Mouse (Mus musculus): ENCODE data around the gene Ptcd2.
A peak's percentile ranks its signal among the peaks of the same experiment; 100 is the strongest.

The Ptcd2 gene

DNA sequence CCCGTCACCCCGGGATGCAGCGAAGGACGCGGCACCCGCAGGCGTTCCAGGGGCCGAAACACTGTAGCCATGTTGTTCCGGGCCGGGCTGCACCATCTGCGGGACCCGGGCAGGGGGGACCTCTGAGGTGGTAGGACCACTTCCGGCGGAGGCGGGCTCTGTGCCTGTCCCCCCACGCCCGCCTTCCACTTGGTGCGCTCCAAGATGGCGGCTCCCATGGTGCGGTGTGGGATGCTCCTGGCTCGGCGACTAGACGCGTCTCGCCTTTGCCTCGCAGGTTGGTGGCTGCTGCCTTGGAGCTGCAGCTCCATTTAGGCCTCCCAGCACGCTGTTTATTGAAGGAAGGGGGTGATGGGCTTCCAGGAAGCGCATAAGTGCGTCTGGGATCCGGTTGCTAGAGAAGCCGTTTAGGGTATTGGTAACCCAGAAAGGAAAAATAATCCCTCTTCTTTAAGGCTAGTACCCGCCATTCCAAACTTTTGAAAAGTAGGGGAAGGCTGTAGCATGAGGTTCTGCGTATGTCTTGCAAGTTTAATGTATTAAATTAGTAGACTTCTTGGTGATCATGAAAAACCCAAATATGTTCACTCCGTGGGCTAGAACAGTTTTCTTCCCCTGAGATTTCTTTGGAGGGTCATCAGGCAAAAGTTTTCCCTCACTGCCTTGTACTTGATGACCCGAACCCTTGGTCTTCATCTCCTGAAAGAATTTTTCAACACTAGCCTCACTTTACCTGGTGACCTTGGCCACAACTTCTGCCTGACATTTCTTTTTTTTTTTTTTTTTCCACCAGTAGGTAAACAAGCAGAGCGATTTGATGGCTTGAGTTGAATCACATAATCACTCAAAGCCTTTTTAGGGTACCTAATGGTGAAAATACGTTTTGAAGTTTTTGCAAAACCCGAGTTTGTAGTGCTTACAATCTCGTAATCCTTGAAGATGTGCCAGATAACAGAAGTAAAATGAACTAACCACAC is at the start of gene Ptcd2, which contains the start of gene Mrps27:
Ptcd2 (minus strand) TSS at position 107 of the 977 bp plus-strand sequence.
Mrps27 (plus strand) TSS at position 188 of the 977 bp plus-strand sequence.
- DNase-seq: peak; percentile 98

DNA sequence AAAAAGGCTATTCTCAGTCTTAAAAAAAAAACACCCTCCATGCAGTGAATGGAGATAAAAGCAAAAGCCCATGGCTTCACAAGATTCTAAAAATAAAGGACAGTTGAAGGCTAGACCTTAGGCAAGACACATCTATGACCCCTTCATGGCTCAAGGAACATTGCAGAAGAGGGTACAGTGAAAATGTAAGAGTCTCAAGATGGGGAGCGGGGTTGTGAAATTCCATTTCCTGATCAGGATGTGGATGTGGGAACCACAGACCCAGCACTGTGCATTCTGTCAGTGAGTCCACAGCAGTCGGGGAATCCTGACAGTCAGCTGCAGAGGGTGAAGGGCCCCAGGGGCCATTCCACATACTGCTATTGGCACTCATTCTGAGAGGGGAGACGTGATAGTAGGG is 48.6 kb upstream of the Ptcd2 start:
- DNase-seq: no peak

DNA sequence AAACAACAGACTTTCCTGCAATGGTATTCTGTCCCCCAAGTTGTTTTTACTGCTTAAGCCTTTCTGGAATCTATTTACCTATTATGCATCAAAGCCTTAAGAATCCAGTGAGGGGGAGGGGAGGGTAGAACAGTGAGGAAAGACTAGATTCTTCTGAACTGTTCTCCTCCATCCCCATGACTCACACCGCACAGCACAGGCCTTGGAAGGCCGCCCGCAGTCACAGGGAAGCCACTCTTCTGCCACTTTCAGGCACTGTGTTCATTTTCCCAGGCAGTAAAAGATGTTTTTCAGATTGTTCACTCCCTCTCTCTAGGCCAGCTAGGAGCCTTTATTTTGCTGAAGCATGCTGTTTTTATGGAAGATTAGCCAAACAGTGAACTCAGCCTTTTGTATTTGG is 46.9 kb upstream of the Ptcd2 start:
- DNase-seq: no peak

DNA sequence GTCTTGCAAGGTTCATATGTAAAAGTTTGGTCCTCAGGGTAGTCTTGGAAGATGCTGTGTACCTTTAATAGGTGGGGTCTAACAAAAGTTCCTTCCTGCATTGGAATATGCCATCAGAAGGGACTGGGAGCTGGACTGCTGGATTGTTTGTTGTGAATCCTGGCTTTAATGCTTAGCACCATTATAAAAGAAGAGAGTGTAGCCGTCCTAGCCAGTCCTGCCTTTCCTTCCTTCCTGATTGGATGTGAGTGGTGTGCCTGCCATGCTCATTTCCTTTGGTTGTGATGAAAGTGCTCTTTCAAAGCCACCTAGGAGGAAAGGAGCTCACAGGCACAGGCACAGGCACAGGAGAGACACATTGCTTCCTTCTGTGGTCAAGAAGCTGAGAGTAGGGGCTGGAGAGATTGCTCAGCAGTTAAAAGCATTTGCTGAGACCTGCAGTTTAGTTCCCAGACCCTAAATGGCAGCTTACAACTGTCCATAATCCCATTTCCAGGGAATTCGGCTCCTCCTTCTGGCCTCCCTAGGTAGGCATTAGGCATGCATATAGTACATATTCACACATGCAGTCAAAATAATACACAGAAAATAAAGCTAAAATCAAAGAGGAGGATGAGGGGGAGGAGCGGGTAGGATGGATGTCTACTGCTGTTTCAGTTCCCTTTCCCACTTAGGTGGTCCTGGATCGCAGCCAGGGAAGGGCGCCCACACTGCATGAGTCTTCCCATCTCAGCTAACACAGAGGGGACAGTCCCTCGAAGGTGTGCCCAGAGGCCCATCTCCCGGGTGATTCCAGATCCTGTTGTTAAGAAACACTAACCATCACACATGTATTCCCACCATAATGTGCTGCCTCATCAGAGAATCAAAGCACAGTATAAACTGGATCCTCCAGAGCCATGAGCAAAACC is 43.7 kb upstream of the Ptcd2 start:
- no peak for DNase-seq

DNA sequence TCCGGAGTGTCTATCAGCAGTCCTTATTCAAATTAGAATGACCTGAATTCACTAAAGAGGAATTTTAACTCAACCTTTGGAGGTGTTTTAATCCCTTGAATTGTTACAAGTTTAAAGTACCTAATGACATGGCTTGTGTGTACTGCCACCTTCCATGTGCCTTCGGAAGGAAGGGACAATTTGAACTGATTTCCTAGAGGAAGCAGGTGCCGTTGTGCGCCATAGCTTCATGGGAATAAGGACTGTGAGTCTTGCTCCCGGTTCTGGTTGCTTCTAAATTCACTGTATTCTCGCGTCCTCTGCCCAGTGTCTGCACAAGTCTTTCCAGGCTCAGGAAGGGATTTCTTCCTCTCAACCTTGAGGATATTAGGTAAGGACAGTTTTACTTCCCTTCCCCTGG is 41.8 kb upstream of the Ptcd2 start:
- DNase-seq: no peak

DNA sequence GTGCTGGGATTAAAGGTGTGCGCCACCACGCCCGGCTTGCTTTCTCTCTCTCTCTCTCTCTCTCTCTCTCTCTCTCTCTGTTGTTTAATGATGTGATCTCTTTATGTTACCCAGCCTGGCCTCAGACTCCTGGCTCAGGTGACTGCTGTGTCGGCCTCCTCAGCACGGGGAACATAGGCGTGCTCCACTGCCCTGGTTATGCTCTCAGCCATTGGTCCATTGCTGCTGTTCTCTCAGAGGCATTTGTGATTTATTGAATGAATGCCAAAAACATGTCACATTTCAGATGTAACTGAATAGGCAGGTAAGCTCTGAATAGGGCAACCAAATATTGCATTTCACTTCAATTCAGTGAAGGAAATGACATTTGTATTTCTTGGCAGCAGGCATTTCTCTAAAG is 41.4 kb upstream of the Ptcd2 start:
- DNase-seq: no peak

DNA sequence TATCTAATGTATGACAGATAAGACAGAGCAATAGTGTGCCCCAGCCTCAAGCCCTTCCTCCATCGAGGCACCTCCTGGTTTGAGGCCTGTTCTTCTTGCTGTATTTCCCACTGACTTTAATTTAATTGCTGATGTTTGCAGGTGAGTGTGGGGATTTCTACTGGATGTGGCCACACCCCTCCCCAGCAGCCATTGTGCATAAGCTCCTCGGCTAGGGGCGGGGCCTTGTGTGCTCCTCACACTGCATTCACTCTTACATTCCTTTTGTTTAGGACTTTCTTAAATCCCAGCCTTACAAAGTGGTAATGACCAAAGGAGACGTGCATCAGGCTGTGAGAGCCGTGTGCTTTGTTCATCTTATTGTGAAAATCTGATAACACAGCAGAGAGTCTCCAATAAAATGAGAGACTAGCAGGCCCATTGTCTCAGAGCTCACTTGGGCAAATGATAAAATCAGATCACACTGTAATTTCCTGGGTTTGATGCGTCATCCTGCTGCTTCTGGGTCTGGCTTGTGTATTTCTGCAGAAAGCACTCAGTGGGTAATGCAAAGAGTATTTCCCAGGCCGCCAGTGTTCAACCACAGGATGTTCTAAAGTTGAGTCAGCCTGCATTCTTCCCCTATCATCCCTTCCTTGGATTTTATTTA is 40.2 kb upstream of the Ptcd2 start:
- DNase-seq: no peak

DNA sequence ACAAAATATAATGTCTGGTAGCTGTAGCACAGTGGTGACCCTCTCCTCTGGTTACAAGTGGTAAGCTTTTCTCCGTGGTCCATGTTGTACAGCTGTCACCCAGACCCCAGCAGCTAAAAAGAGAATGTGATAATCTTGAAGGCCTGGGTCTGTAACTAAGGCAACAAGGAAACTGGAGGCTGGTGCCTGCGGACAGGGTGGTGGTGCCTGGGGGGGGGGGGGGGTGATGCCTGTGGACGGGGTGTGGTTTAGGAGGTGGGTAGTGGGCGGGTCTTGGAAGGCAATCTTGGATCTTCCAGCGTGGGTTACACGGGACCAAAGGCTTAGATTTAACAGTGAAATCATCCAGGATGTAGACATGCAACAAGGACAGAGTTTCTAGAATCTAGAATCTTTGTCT is 37.9 kb upstream of the Ptcd2 start:
- DNase-seq: no peak

DNA sequence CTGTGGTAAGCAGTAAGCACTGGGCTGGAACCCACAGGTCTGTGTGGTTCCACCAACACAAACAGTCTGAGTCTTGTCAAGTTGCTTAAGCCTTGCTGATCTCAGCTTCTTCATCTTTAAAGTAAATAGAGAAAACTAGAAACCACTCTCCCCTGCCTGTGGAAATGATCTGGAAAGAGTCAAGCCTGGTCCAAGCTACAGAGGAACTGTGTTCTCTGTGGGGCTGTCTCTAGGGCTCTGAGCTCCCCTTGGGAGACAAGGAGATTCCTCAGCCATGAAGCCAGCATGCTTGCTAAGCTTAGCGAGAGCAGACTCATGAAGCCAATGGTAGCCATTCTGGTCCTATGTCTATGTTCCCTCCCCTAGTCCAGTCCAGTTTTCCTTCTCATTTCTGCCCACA is 33.7 kb upstream of the Ptcd2 start:
- DNase-seq: no peak

DNA sequence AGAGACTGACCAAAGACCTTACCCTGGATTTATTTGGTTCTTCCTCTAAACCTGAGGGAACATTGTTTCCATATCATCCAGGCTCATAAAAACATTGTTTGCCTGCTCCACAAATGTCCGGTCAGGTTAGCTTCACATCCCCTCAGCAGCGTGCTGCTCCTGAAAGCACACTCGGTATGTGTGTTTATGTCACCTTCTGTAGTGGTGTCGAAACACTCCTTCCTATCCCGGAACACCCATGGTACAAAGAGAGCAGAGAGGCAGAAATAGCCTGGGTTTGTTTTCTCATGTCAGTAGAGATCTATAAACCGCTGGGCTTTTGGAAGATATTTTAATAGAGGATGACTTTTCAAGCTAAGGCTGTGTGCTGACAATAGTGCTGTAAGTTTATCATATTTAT is 32.5 kb upstream of the Ptcd2 start:
- DNase-seq: no peak

DNA sequence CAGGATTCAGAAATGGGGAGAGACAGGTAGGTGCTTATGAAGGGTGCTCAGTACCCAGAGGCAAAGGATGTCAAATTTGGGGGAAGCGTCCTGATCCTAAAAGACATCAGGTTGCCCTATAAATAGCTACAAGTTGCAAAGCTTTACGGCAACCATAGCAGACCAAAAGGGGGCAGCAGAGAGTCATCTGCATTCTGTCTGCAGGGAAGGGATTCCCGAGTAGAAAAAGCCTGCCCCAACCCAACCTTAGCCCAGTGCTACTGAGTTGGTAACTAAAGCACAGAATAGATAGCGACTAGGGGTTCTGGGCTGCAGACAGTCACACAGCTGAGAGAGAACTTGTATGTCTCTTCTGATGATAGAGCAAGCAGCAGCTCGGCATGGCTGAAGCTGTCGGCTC is 31.0 kb upstream of the Ptcd2 start:
- peak; percentile 88 for DNase-seq

DNA sequence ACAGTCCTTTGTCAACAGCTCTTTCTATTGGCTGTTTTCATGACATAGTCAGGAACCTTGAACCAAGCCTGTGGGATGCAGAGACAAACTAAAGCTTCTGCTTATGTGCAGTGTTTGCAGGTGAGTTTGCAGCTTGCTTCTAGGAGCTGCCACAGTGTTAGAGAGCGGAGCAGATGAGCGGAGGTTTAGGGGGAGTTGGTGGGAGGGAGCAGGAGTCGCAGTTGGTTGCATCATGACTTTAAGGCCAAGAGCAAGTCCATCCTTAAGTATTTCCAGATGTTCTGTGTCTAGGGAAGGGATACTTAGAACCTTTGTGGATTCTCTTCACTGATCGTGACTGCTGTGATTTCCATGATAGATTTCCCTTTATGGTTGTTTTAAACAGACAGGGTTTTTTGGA is 29.7 kb upstream of the Ptcd2 start:
- DNase-seq: no peak

DNA sequence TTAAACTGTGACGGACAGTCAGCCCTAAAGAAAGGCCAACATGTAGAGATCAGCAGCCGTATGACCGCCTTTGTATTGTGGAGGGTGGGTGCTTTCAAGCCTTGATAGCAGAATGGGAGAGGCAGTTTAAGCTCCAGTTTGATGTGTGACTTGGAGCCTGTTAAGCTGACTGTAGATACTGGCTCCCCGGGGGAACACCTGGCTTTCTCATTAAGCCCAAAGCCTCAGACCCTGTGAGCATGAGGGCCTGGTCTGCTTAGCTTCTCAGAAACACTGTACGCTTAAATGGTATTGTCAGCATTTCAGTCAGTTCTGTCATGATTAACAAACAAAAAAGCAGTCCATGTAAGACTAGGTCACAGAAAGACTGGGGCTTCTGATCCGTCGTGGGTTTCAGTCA is 29.2 kb upstream of the Ptcd2 start:
- no peak for DNase-seq

DNA sequence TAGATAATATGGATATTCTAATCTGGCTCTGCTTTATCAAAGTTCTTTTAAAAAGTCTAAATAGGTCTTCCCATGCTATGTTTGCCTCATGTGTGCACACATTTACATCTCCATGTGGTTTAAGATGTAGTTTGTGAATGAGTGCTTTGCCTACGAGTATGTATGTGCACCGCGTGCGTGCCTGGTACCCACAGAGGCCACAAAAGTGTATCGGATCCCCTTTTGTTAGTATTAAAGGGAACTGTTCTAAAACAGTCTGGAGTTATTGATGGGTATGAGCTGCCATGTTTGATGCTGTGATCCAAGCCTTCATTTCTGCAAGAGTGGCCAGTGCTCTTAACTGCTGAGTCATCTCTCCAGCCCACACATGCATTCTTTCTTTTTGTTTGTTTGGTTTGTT is 26.8 kb upstream of the Ptcd2 start:
- no peak for DNase-seq

DNA sequence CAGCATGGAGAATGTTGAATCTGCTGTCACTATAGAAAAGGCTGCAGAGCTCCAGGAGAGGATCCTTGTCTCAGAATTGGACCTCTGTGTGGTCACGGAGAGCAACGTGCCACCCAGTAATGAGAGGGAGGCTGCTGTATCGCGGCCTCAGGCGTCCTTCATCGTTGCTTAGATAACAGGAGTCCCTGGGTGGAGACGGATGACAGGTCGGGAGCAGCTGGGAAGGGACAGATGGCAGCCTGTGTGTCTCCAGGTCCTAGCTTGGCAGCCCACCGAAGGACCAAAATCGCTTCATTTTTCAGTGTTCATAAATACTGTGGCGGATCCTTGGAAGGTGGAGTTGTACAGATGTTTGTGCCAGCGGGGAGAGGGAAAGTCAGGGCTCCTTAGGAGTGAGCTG is 24.6 kb upstream of the Ptcd2 start:
- DNase-seq: no peak

DNA sequence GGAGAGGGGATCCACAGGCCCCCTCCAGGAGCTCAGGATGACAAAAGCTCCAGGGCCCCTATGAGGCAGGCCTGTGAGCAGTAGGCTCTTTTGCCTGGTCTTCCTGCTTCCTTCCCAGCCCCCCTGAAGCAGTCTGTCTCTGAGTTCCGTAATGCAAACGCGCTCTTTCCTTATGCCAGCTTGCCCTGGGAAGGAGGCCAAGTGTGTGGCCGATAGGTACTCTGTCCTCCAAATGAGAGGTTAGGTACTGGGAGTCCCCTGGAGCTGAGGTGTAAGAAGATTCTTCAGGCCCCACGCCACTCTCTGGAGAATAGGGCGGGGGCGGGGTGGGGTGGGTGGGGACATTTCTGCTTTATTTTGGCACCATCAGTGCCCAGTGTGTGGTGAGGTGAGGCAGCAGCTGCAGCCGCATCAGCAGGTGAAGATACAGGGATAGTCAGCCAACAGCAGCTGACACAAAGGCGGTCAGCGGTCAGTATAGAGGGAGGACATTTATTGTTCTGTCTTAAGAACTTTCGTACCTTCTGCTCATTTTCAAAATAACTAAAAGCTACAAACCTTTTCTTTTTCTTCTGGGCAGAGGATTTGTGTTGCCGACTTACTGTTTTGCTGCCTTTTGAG is 23.2 kb upstream of the Ptcd2 start:
- DNase-seq: no peak

DNA sequence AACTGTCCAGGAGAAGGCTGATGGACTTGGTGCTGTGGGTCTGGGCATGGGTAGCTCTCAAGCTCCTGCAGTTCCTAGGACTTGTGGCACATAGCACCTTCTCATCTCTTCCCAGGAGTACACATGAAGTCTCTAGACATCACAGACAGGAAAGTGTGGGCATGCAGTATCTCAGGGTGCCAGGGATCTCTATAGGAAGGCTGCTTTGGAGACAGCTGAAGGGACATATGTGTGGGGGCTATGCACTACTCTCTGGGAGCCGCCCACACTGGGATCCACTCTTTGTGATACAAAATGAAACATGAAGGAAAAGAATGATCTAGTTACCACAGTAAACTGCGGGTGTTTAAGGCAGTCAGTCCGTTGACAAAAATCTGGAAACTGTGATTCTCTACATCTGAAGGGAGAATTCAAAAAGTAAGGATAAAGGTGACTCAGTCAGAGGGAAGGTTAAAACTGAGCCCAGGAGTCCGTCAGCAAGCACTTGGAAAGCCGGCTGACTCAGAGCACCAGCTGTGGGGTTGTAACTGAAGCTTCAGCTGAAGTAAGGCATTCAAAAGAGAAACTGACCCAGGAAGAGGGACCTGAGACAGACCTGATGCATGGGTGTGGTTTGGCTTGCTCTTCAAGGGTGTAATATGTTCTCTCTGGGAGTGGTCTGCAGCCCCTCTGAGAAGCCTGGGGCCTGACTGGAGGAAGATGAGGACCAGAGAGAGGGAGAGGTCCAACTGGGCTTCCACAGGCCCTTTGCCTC is 22.1 kb upstream of the Ptcd2 start:
- DNase-seq: no peak

DNA sequence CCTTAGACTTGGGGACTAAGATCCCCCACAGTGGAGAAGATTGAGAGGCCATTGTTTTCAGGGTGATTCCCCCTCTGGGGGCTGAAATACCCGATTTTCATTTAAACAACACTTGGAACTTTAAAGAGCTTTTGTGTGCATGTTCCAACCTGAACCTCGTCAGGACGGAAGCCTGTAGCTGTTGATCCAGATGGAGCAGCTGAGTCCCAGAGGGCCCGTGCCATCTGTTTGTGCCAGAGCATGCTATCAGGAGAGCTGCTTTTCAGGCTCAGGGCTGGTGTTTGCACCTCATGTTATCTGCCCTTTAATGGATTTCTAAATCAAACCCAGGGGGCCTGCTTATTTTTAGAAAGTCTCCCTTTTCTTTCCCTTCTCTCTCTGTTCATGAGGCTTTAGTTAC is 19.4 kb upstream of the Ptcd2 start:
- DNase-seq: no peak

DNA sequence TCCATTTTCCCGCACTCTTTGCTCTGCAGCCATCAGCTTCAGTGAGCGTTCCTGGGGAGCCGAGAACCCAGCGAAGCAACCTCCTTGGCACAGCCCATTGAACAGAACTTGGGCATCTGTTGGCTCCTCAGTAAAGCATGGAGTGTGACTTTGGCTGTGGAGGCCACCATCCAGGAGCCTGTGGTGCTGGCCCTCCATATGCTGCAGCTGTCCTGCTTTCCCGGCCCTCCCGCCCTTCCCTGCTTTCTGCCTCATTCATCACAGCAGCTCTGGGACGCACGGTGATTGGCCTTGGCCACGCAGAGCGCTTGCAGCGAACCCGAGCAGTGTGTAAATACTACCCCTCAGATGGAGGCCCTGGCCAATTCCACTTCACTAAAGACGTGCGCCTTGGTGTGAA is 14.4 kb upstream of the Ptcd2 start:
- DNase-seq: peak; percentile 13

DNA sequence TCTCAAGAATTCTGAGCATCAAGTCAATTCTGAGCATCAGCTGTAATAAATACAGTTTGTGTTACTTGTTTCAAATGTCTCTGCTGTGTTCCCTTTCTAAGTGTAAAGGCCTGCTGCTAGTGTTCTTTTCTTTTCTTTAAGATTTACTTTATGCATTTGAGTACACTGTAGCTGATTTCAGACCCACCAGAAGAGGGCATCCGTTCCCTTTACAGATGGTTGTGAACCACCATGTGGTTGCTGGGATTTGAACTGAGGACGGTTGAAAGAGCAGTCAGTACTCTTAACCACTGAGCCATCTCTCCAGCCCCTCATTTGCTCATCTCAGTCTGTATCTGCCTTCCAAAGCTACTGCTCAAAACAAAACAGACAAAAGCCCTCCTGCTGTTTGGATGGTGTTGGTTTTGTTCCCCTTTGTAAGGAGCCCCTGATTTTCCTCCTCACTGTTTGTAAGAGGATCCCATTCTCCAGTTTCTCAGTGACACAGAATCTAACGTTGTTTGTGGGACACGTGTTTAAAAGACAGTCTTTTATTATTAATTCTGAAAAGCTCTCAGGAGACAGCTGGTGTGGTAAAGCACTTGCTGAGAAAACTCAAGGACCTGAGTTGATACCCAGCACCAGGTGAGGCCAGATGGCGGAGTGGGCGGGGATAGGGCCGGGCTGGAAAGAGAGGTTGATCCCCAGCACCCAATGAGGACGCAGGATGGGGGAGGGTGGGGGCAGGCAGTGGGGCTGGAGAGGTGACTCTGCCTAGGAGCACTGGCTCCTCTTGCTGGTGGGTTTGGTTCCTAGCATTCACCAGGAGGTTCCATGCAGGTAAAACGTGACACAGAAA is 12.1 kb upstream of the Ptcd2 start:
- peak; percentile 15 for DNase-seq

DNA sequence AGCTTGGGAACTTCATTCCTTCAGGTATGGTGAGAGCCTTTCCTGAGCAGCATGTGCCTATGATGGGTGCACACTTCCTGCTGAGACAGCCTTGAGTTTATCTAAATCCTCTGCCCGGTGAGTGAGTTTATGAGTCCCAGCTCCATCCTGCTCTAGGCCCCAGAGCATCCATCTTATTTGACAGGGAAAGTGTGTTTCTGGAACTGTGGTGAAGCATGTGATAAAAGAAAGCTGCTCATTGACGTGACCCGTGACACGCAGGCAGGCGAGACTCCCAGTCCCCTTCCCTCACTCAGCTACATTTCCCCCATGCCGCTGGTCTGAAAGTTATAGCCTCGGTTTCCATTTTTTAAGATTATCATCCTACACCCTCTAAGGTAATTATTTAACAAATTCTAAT is 11.4 kb upstream of the Ptcd2 start:
- no peak for DNase-seq

Measured in retina, postnatal 1 day (tissue).